Mouse (Mus musculus) adrenal gland, postnatal 36 days (tissue): ENCODE data around the gene Pif1. TPM values are rescaled to one million over a fixed set of nuclear protein-coding genes. Genes with fewer than 3 reads are reported as not detected.

Experiments used
- DNase-seq, 2 experiments: peaks; one replicate each; pipeline ENCODE4 v3.0.0; 2021; ENCODE audit warnings: mixed read lengths in 1 of 2
- total RNA-seq, 2 experiments: library from RNA; stranded (reverse); gene quantifications; 2 replicates each; pipeline ENCODE4 v1.2.3; 2021

Pif1 gene
- total RNA-seq, 2 experiments from 2014 or later, result 0.46 to 0.92 TPM

- DNase-seq, result no peak
Observed at GRCm38 (mm10) chr9:65558806-65559205, 28.2 kb upstream of the Pif1 start.

GRCm38 (mm10) chr9:65561016-65561415 lies 25.9 kb upstream of the Pif1 start:
- DNase-seq, result peak; percentile 36 to 61

- peak; percentile 42 to 65 for DNase-seq
Observed at GRCm38 (mm10) chr9:65562081-65562506, 24.9 kb upstream of the Pif1 start.

- DNase-seq, result no peak
Observed at GRCm38 (mm10) chr9:65563073-65563472, 23.9 kb upstream of the Pif1 start.

GRCm38 (mm10) chr9:65564698-65565097 lies 22.3 kb upstream of the Pif1 start:
- DNase-seq, result no peak

- DNase-seq, result no peak
Observed at GRCm38 (mm10) chr9:65568787-65569186, 18.2 kb upstream of the Pif1 start.

GRCm38 (mm10) chr9:65569491-65569971 lies 17.4 kb upstream of the Pif1 start:
- DNase-seq, result peak; percentile 65 to 73

- no peak for DNase-seq
Observed at GRCm38 (mm10) chr9:65572837-65573236, 14.1 kb upstream of the Pif1 start.

GRCm38 (mm10) chr9:65574513-65575392 lies 12.2 kb upstream of the Pif1 start:
- DNase-seq, result no peak

- peak; percentile 53 to 63 for DNase-seq
Observed at GRCm38 (mm10) chr9:65575393-65576196, 11.4 kb upstream of the Pif1 start.

- peak; percentile 34 to 43 for DNase-seq
Observed at GRCm38 (mm10) chr9:65576861-65577510, 10.0 kb upstream of the Pif1 start.

GRCm38 (mm10) chr9:65577511-65578196 lies 9.3 kb upstream of the Pif1 start:
- no peak for DNase-seq

GRCm38 (mm10) chr9:65578801-65579249 lies 8.1 kb upstream of the Pif1 start:
- peak; percentile 50 to 59 for DNase-seq

GRCm38 (mm10) chr9:65579781-65580371 lies 7.1 kb upstream of the Pif1 start, which contains the start of gene Plekho2:
Plekho2 (minus strand) TSS chr9:65580040.
- peak; percentile 93 to 97 for DNase-seq

GRCm38 (mm10) chr9:65580401-65581256 lies 6.3 kb upstream of the Pif1 start:
- peak; percentile 88 to 90 for DNase-seq

- DNase-seq, result peak in 1 of 2 experiments; percentile 49
Observed at GRCm38 (mm10) chr9:65583045-65583444, 3.9 kb upstream of the Pif1 start.

GRCm38 (mm10) chr9:65587270-65587572 lies 261 bp downstream of the Pif1 start:
- DNase-seq, result no peak

GRCm38 (mm10) chr9:65587573-65588358 lies 806 bp downstream of the Pif1 start:
- DNase-seq, result peak in 1 of 2 experiments; percentile 52

GRCm38 (mm10) chr9:65589091-65589490 lies 2.1 kb downstream of the Pif1 start:
- no peak for DNase-seq
